Mouse (Mus musculus) frontal cortex, postnatal 36 days (tissue): ENCODE measurements around the gene Hpcal4.

ENCODE experiments used
- DNase-seq, 2 experiments: peaks; one replicate each; pipeline ENCODE4 v3.0.0; 2022; ENCODE audit warnings: low spot score in 2 of 2

Hpcal4 gene

DNA sequence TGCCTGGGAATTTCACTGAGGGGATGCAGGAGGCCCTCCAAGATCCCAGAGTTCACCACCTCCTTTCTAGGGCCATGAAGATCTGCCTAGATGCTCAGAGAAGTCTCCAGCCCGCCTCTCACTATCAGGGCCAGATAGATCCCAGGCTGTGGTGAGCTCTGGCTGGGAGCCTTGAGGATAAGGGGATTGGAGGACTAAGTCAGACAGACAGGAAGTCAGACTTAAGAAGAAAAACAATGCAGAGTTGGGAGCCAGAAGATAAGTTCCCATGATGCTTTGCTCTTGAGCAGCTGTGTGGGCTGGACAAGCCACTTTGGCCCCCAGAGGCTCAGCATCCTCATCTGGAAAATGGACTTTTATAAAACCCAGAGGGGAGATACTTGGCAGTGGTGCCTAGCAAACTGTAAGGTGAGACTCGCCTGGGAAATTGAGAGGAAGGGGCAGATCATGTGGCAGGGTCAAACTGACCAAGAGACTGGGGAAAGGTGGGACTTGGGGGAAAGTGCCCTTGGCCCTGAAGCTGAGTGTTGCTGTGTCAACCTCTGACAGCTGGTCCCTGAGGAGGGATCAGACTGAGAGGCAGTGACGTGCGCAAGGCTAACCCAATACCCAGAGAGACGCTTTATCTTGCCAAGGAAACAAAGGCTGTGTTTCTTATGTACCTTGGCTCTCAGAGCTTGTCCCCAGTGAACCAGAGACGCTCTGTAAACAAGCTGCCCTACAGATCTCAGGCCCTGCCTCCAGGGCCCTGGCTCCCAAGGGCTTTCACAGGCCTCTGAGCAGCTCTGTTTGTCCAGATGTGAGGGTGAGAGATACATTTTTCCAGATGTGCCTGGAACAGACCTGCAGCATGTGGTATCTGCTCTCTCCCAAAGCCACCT is 54.6 kb downstream of the Hpcal4 start:
- no peak for DNase-seq

DNA sequence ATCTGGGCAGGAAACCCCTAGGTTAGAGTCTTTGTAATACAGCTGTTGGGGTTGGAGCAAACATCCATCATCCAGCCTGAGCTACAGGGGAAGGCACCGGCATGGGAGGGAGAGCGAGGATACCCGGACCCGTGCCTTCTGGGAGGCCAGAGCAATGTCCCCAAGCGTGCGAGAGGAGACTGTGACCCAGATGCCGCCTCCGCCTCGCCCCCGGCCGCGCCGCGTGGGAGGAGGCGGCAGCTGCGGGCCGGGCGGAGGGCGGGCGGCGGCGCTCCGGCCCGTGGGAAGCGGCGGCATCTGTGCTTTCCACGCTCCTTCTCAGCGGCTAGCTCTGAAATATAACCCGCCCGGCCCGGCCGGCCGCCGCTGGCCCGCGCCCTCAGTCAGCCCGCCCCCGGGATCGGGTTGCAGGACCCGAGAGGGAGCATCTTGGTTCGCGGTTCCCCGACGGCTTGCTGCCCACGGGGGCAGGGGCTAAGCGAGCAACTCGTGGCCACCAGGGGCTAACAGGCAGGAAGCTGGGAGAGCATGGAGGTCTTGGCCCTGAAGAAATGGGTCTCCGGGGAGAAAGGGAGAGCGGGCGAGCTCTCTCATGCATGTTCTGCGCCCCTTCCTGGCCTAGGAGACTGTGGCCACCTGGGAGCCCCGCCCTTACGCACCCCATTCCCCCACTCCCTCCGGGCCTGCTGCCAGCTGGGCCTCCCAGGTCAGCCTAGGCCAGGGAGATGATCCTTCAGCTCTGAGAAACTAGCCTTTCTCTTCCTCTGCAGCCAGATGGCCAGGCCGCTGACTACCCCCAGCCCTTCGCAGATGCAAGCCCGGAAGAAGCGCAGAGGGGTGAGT is 56.6 kb downstream of the Hpcal4 start:
- DNase-seq: no peak
